Mouse (Mus musculus): ENCODE data around the gene Olfr15. TPM values are rescaled to one million over a fixed set of nuclear protein-coding genes. Genes with fewer than 3 reads are reported as not detected.
"Not testable (repeated sequence)": the region's sequence is repeated elsewhere in the genome, so short reads cannot be mapped to it uniquely, and the experiment has no call there.

Olfr15 gene
- polyA plus RNA-seq, 1 experiment from 2014 or later, result not detected

- Histone ChIP-seq H3K4me2 (ENCODE audit: low read length) (no peak overlapping the region), H3K36me3 (ENCODE audit: control insufficient read depth, insufficient read depth, low read length) (no peaks in the 10 kb centered on the region), H3K9me3 (ENCODE audit: control insufficient read depth, low read length) (no peaks in the 10 kb centered on the region), H3K27me3 (ENCODE audit: control insufficient read depth, insufficient read depth, low read length) (no peaks in the 10 kb centered on the region), H3K27ac (replicated peaks; ENCODE audit: low read depth, low read length) (no peak overlapping the region), H3K4me3 (replicated peaks; ENCODE audit: low read depth, low read length) (no peak overlapping the region), H3K4me1 (ENCODE audit: control insufficient read depth, insufficient read depth, low read length) (0 out of 2 replicates have a peak, but pooled peaks cover 2% of the 10 kb centered on the region), H3K9ac (replicated peaks; ENCODE audit: low read length) (no peak overlapping the region)
- no peak for ATAC-seq (ENCODE audit: low FRiP score, low TSS enrichment)
- 67% methylated on average over 17 of the region's 17 CpGs for WGBS
- peak; percentile 41 for DNase-seq
These were observed 8.6 kb downstream of the Olfr15 start for GRCm38 (mm10) chr16:3839157-3839885.

DNA sequence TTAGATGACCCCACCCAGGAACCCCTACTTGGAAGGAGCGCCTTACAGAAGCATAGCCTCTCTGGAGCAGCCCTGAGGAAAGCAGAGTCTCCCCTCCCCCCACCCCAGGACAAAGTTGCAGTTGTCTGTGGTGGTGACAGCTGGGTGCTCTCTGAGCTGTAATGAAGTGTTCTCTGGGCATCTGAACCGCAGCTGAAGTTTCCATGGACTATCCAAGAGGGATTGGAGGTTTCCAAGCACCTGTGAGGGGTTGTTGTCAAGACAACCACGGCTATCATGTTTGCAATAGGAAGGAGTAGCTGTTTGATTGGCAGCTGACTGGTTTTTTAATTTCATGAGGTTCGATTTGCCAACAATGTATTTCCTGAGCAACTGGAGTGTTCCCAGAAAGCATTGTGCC lies 12.3 kb downstream of the Olfr15 start:
- no peak overlapping the region for H3K27ac ChIP-seq (replicated peaks; ENCODE audit: low read depth, low read length)
- no peak overlapping the region for H3K9ac ChIP-seq (replicated peaks; ENCODE audit: low read length)
- no peak for ATAC-seq (ENCODE audit: low FRiP score, low TSS enrichment)
- no peak overlapping the region for H3K4me3 ChIP-seq (replicated peaks; ENCODE audit: low read depth, low read length)
- DNase-seq, result peak; percentile 14
- no peak overlapping the region for H3K4me2 ChIP-seq (ENCODE audit: low read length)
- peaks cover 8% of the 10 kb centered on the region; the same call in 1 of the 2 replicates for H3K4me1 ChIP-seq (ENCODE audit: control insufficient read depth, insufficient read depth, low read length)
- H3K9me3 ChIP-seq (ENCODE audit: control insufficient read depth, low read length), result no peaks in the 10 kb centered on the region
- WGBS, result 26% methylated on average over 4 of the region's 4 CpGs
- H3K27me3 ChIP-seq (ENCODE audit: control insufficient read depth, insufficient read depth, low read length), result no peaks in the 10 kb centered on the region
- no peaks in the 10 kb centered on the region for H3K36me3 ChIP-seq (ENCODE audit: control insufficient read depth, insufficient read depth, low read length)

- Histone ChIP-seq H3K27me3 (ENCODE audit: control insufficient read depth, insufficient read depth, low read length) (no peaks in the 10 kb centered on the region), H3K4me3 (replicated peaks; ENCODE audit: low read depth, low read length) (no peak overlapping the region), H3K9ac (replicated peaks; ENCODE audit: low read length) (no peak overlapping the region), H3K4me2 (ENCODE audit: low read length) (no peak overlapping the region), H3K36me3 (ENCODE audit: control insufficient read depth, insufficient read depth, low read length) (no peaks in the 10 kb centered on the region), H3K4me1 (ENCODE audit: control insufficient read depth, insufficient read depth, low read length) (peaks cover 8% of the 10 kb centered on the region; the same call in 1 of the 2 replicates), H3K27ac (replicated peaks; ENCODE audit: low read depth, low read length) (no peak overlapping the region), H3K9me3 (ENCODE audit: control insufficient read depth, low read length) (no peaks in the 10 kb centered on the region)
- ATAC-seq (ENCODE audit: low FRiP score, low TSS enrichment) (no peak), DNase-seq (no peak)
- WGBS, result 74% methylated on average over 1 of the region's 1 CpGs
These were observed 13.1 kb downstream of the Olfr15 start for GRCm38 (mm10) chr16:3843796-3844195.

GRCm38 (mm10) chr16:3846711-3847518 lies 16.2 kb downstream of the Olfr15 start, which contains the start of gene Zfp174:
Gene Zfp174 (plus strand): TSS chr16:3847268.
- Histone ChIP-seq H3K27ac (replicated peaks; ENCODE audit: low read depth, low read length) (0 out of 2 replicates have a peak within 1 kb of the TSS, but pooled peaks have one; percentile 26), H3K9ac (replicated peaks; ENCODE audit: low read length) (peak within 1 kb of the TSS; percentile 71), H3K4me3 (replicated peaks; ENCODE audit: low read depth, low read length) (peak within 1 kb of the TSS; percentile 71), H3K9me3 (ENCODE audit: control insufficient read depth, low read length) (no peaks in the 10 kb centered on the region), H3K4me1 (ENCODE audit: control insufficient read depth, insufficient read depth, low read length) (peaks cover 10% of the 10 kb centered on the region; the same call in 1 of the 2 replicates), H3K4me2 (ENCODE audit: low read length) (peak within 1 kb of the TSS; percentile 68), H3K27me3 (ENCODE audit: control insufficient read depth, insufficient read depth, low read length) (no peaks in the 10 kb centered on the region), H3K36me3 (ENCODE audit: control insufficient read depth, insufficient read depth, low read length) (no peaks in the 10 kb centered on the region)
- ATAC-seq (ENCODE audit: low FRiP score, low TSS enrichment) (peak; percentile 98), DNase-seq (peak; percentile 98)
- WGBS, result 3% methylated on average over 38 of the region's 38 CpGs

DNA sequence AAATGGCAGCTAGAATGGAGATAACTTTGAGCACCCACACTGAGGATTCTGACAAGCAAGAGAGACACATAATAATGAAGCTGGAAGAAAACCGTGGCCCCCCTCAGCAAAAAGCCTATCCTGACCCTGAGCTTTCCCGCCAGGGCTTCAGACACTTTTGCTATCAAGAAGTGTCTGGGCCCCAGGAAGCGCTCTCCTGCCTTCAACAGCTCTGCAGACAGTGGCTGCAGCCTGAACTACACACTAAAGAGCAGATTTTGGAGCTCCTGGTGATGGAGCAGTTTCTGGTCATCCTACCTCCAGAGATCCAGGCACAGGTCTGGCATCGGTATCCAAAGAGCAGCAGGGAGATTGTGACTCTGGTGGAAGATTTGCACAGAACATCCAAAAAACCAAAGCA lies 17.2 kb downstream of the Olfr15 start:
- peak overlapping the region; percentile 71 for H3K9ac ChIP-seq (replicated peaks; ENCODE audit: low read length)
- peaks cover 9% of the 10 kb centered on the region; the same call in 1 of the 2 replicates for H3K4me1 ChIP-seq (ENCODE audit: control insufficient read depth, insufficient read depth, low read length)
- H3K36me3 ChIP-seq (ENCODE audit: control insufficient read depth, insufficient read depth, low read length), result no peaks in the 10 kb centered on the region
- ATAC-seq (ENCODE audit: low FRiP score, low TSS enrichment) (no peak), DNase-seq (peak; percentile 13)
- peak overlapping the region; percentile 68 for H3K4me2 ChIP-seq (ENCODE audit: low read length)
- no peak overlapping the region for H3K27ac ChIP-seq (replicated peaks; ENCODE audit: low read depth, low read length)
- 65% methylated on average over 4 of the region's 4 CpGs for WGBS
- no peaks in the 10 kb centered on the region for H3K27me3 ChIP-seq (ENCODE audit: control insufficient read depth, insufficient read depth, low read length)
- H3K9me3 ChIP-seq (ENCODE audit: control insufficient read depth, low read length), result no peaks in the 10 kb centered on the region
- H3K4me3 ChIP-seq (replicated peaks; ENCODE audit: low read depth, low read length), result peak overlapping the region; percentile 71

DNA sequence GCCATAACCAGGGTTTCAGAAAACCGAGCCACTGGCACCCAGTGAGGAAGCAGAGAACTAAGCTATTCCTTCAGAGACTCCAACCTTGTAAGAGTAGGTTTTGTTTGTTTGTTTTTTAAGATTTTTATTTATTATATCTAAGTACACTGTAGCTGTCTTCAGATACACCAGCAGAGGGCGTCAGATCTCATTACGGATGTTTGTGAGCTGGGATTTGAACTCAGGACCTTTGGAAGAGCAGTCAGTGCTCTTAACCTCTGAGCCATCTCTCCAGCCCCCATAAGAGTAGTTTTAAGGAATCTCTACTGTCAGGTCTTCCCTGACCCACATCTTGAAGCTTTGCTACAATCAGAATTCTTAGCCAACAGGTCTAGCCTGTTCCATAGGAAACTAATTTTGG lies 17.7 kb downstream of the Olfr15 start:
- no peaks in the 10 kb centered on the region for H3K27me3 ChIP-seq (ENCODE audit: control insufficient read depth, insufficient read depth, low read length)
- H3K9me3 ChIP-seq (ENCODE audit: control insufficient read depth, low read length), result no peaks in the 10 kb centered on the region
- no peak for DNase-seq
- no peak for ATAC-seq (ENCODE audit: low FRiP score, low TSS enrichment)
- H3K27ac ChIP-seq (replicated peaks; ENCODE audit: low read depth, low read length), result no peak overlapping the region
- no peaks in the 10 kb centered on the region for H3K36me3 ChIP-seq (ENCODE audit: control insufficient read depth, insufficient read depth, low read length)
- no peak overlapping the region for H3K9ac ChIP-seq (replicated peaks; ENCODE audit: low read length)
- H3K4me2 ChIP-seq (ENCODE audit: low read length), result no peak overlapping the region; the same call in 1 of the 2 replicates
- no peak overlapping the region for H3K4me3 ChIP-seq (replicated peaks; ENCODE audit: low read depth, low read length)
- peaks cover 8% of the 10 kb centered on the region; the same call in 1 of the 2 replicates for H3K4me1 ChIP-seq (ENCODE audit: control insufficient read depth, insufficient read depth, low read length)
- 71% methylated on average over 3 of the region's 3 CpGs for WGBS

GRCm38 (mm10) chr16:3851301-3851700 lies 20.6 kb downstream of the Olfr15 start:
- not testable (repeated sequence) for DNase-seq

DNA sequence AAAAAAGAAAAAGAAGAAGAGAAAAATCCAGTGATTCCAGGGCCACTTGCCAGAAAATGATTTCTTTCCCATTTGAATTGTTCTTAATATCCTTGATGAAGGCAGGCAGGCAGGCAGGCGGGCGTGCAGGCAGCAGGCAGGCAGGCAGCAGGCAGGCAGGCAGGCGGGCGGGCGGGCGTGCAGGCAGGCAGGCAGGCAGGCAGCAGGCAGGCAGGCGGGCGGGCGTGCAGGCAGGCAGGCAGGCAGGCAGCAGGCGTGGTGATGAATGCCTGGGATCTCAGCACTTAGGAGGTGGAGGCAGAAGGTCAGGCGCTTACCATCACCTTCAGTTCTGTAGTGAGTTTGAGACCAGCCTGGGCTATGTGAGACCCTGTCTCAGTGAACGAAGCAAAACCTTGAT lies 21.9 kb downstream of the Olfr15 start:
- DNase-seq, result no peak
- Histone ChIP-seq H3K9me3 (ENCODE audit: control insufficient read depth, low read length) (no peaks in the 10 kb centered on the region), H3K9ac (replicated peaks; ENCODE audit: low read length) (no peak overlapping the region), H3K27ac (replicated peaks; ENCODE audit: low read depth, low read length) (no peak overlapping the region), H3K4me2 (ENCODE audit: low read length) (no peak overlapping the region), H3K36me3 (ENCODE audit: control insufficient read depth, insufficient read depth, low read length) (no peaks in the 10 kb centered on the region), H3K4me1 (ENCODE audit: control insufficient read depth, insufficient read depth, low read length) (peaks cover 7% of the 10 kb centered on the region; the same call in 1 of the 2 replicates), H3K4me3 (replicated peaks; ENCODE audit: low read depth, low read length) (no peak overlapping the region), H3K27me3 (ENCODE audit: control insufficient read depth, insufficient read depth, low read length) (no peaks in the 10 kb centered on the region)
- ATAC-seq (ENCODE audit: low FRiP score, low TSS enrichment), result no peak
- 31% methylated on average over 12 of the region's 12 CpGs for WGBS

More at GRCm38 (mm10) chr16:3851301-3851700, 20.6 kb downstream of the Olfr15 start:
- not testable (repeated sequence) for H3K4me1 ChIP-seq (ENCODE audit: control insufficient read depth, insufficient read depth, low read length); H3K36me3 ChIP-seq (ENCODE audit: control insufficient read depth, insufficient read depth, low read length); H3K4me2 ChIP-seq (ENCODE audit: low read length); ATAC-seq (ENCODE audit: low FRiP score, low TSS enrichment); H3K27me3 ChIP-seq (ENCODE audit: control insufficient read depth, insufficient read depth, low read length); H3K9ac ChIP-seq (replicated peaks; ENCODE audit: low read length); H3K4me3 ChIP-seq (replicated peaks; ENCODE audit: low read depth, low read length); H3K9me3 ChIP-seq (ENCODE audit: control insufficient read depth, low read length); H3K27ac ChIP-seq (replicated peaks; ENCODE audit: low read depth, low read length)
- 88% methylated on average over 13 of the region's 13 CpGs for WGBS
